Mouse (Mus musculus) adrenal gland, adult 8-10 months (tissue): ENCODE measurements around the gene Pitpna. TPM values are rescaled to one million over a fixed set of nuclear protein-coding genes. Genes with fewer than 3 reads are reported as not detected.

Experiments used
- DNase-seq: peaks from one replicate; pipeline ENCODE4 v3.0.0; 2022
- total RNA-seq, 4 experiments: library from RNA; stranded (reverse); gene quantifications; 2 replicates each; pipeline ENCODE4 v1.2.4; 2022

The Pitpna gene
- total RNA-seq, 4 experiments from 2014 or later, result 172 to 186 (median 176) TPM

- no peak for DNase-seq
These were observed 45.0 kb downstream of the Pitpna start for GRCm38 (mm10) chr11:75632921-75633320.

- DNase-seq, result no peak
These were observed 46.9 kb downstream of the Pitpna start for GRCm38 (mm10) chr11:75634801-75635200.

- no peak for DNase-seq
These were observed 47.4 kb downstream of the Pitpna start for GRCm38 (mm10) chr11:75635315-75635714.

GRCm38 (mm10) chr11:75643323-75643722, 55.4 kb downstream of the Pitpna start:
- no peak for DNase-seq

GRCm38 (mm10) chr11:75644684-75645083, 56.8 kb downstream of the Pitpna start:
- DNase-seq, result no peak

- no peak for DNase-seq
These were observed 59.8 kb downstream of the Pitpna start for GRCm38 (mm10) chr11:75647681-75648211.

GRCm38 (mm10) chr11:75649155-75649561, 61.3 kb downstream of the Pitpna start:
- peak; percentile 59 for DNase-seq

GRCm38 (mm10) chr11:75650311-75650710, 62.4 kb downstream of the Pitpna start, which contains the start of gene Myo1c:
Gene Myo1c, plus strand, starts transcription at chr11:75650504.
- DNase-seq, result peak; percentile 58

GRCm38 (mm10) chr11:75650958-75651425, 63.1 kb downstream of the Pitpna start:
- no peak for DNase-seq

GRCm38 (mm10) chr11:75651426-75652221, 63.7 kb downstream of the Pitpna start:
- peak; percentile 81 for DNase-seq

GRCm38 (mm10) chr11:75652222-75652941, 64.5 kb downstream of the Pitpna start:
- no peak for DNase-seq

- DNase-seq, result no peak
These were observed 65.2 kb downstream of the Pitpna start for GRCm38 (mm10) chr11:75652942-75653684.

- DNase-seq, result peak; percentile 79
These were observed 66.0 kb downstream of the Pitpna start for GRCm38 (mm10) chr11:75653781-75654470.

- peak; percentile 37 for DNase-seq
These were observed 66.8 kb downstream of the Pitpna start for GRCm38 (mm10) chr11:75654471-75655390.

- peak; percentile 81 for DNase-seq
These were observed 68.0 kb downstream of the Pitpna start for GRCm38 (mm10) chr11:75655621-75656545.

GRCm38 (mm10) chr11:75656621-75657590, 69.0 kb downstream of the Pitpna start:
- no peak for DNase-seq

GRCm38 (mm10) chr11:75657841-75658240, 69.9 kb downstream of the Pitpna start:
- no peak for DNase-seq

GRCm38 (mm10) chr11:75658311-75658710, 70.4 kb downstream of the Pitpna start:
- DNase-seq, result no peak
